Mouse (Mus musculus) thymus, postnatal 4 days (tissue): ENCODE results near the gene Olfr510.
"Not testable (repeated sequence)": the region's sequence is repeated elsewhere in the genome, so short reads cannot be mapped to it uniquely, and the experiment has no call there.

Experiments used
- DNase-seq: peaks from one replicate; pipeline ENCODE4 v3.0.0; 2021

The Olfr510 gene

GRCm38 (mm10) chr7:108666118-108666517, at the start of gene Olfr510:
TSS of gene Olfr510 (plus strand) at chr7:108666418.
- no peak for DNase-seq

GRCm38 (mm10) chr7:108616781-108617180, 49.4 kb upstream of the Olfr510 start:
- not testable (repeated sequence) for DNase-seq

- DNase-seq: no peak
Observed at GRCm38 (mm10) chr7:108621514-108621913, 44.7 kb upstream of the Olfr510 start, which contains the start of gene Olfr507. TSS of gene Olfr507 (plus strand) at chr7:108621814.

GRCm38 (mm10) chr7:108629694-108630093, 36.5 kb upstream of the Olfr510 start, which contains the start of gene Olfr508:
TSS of gene Olfr508 (plus strand) at chr7:108629994.
- no peak for DNase-seq

GRCm38 (mm10) chr7:108651806-108652205, 14.4 kb upstream of the Olfr510 start, which contains the start of gene Olfr509:
TSS of gene Olfr509 (minus strand) at chr7:108651906.
- DNase-seq: no peak

GRCm38 (mm10) chr7:108662419-108662818, 3.8 kb upstream of the Olfr510 start:
- no peak for DNase-seq

GRCm38 (mm10) chr7:108671058-108671457, 4.8 kb downstream of the Olfr510 start:
- DNase-seq: no peak

GRCm38 (mm10) chr7:108678886-108679285, 12.7 kb downstream of the Olfr510 start:
- no peak for DNase-seq

GRCm38 (mm10) chr7:108713020-108713419, 46.8 kb downstream of the Olfr510 start, which contains the start of gene Olfr512:
TSS of gene Olfr512 (plus strand) at chr7:108713320.
- DNase-seq: no peak
